Mouse (Mus musculus) forebrain, postnatal 0 days (tissue): Measurements from ENCODE around the gene Prpf6. TPM values are rescaled to one million over a fixed set of nuclear protein-coding genes. Genes with fewer than 3 reads are reported as not detected.

Experiments used
- ATAC-seq: fragments of 200-750 bp; cut with Nextera tagmentation; 2 replicates; pipeline ENCODE4 v1.8.0; 2017; ENCODE audit warnings: mild to moderate bottlenecking, moderate library complexity
- DNase-seq: peaks from one replicate; pipeline ENCODE4 v3.0.0-alpha.2; 2015
- H3K27ac ChIP-seq: fragments of 300-500 bp; sonication (generic); 2 replicates; pipeline ENCODE4 v1.5.1; 2014; ENCODE audit warnings: low read depth, mild to moderate bottlenecking, antibody characterized with exemption, low read length, moderate library complexity, mixed read lengths
- H3K27me3 ChIP-seq: fragments of 300-500 bp; sonication (generic); 2 replicates; pipeline ENCODE4 v1.6.1; 2014; ENCODE audit warnings: mild to moderate bottlenecking, low read length, mixed read lengths; ENCODE audit not compliant: insufficient read depth
- H3K36me3 ChIP-seq: fragments of 300-500 bp; sonication (generic); 2 replicates; pipeline ENCODE4 v1.6.1; 2014; ENCODE audit warnings: mild to moderate bottlenecking, moderate library complexity; ENCODE audit not compliant: insufficient read depth
- H3K4me1 ChIP-seq: fragments of 300-500 bp; sonication (generic); 2 replicates; pipeline ENCODE4 v1.6.1; 2014; ENCODE audit warnings: antibody characterized with exemption; ENCODE audit not compliant: insufficient read depth
- H3K4me2 ChIP-seq: fragments of 300-500 bp; sonication (generic); 2 replicates; pipeline ENCODE4 v1.6.1; 2014; ENCODE audit warnings: low read depth, mild to moderate bottlenecking, moderate library complexity
- H3K4me3 ChIP-seq: fragments of 300-500 bp; sonication (generic); 2 replicates; pipeline ENCODE4 v1.5.1; 2014; ENCODE audit warnings: low read depth, low read length, mixed read lengths
- H3K9ac ChIP-seq: fragments of 300-500 bp; sonication (generic); 2 replicates; pipeline ENCODE4 v1.6.1; 2014; ENCODE audit warnings: mild to moderate bottlenecking
- H3K9me3 ChIP-seq: fragments of 300-500 bp; sonication (generic); 2 replicates; pipeline ENCODE4 v1.6.1; 2016; ENCODE audit warnings: low read length
- CTCF ChIP-seq: sonication (generic); IDR thresholded peaks from 2 replicates; pipeline ENCODE4 v1.5.1; 2016; ENCODE audit warnings: antibody characterized with exemption, control low read depth, low read depth
- WGBS: fragments of 180-500 bp; shearing (Covaris S2); extraction: QIAGEN DNeasy Blood & Tissue Kit; methylation state at CpG from one replicate; pipeline ENCODE4 v1.1.7; 2014; 5-methylcytosine and 5-hydroxymethylcytosine counted together
- polyA plus RNA-seq: library from polyadenylated mRNA; unstranded; fragments of >200 nt; fragmentation: Nextera tagmentation; extraction: Ambion mirVana; gene quantifications from 2 replicates; pipeline ENCODE4 v1.2.1, GENCODE M21; 2015
- total RNA-seq: library from RNA; depleted of rRNA; stranded (reverse); fragments of >200 nt; gene quantifications from 2 replicates; pipeline ENCODE4 v1.2.3, GENCODE M21; 2014

Gene Prpf6
- total and polyA plus RNA-seq, 2 experiments from 2014 or later = 46.5 to 49.6 TPM

DNA sequence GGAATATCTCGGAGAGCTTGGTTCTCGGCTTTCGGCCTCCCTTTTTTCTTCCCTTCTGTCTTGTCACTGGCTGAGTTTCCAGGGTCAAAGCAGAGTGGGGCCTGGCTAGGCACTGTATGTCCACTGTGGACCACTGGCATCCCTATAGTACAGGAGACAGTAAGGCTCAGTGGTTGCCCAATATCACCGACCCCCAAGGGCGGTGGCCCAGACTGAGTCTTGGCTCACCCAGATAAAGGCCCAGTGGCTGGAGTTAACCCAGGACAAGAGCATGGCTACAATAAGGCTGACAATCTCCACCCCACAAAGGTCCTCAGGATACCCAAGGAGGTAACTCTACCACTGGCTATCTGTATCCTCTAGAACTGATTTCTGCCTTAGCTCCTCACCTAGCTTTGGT, 1.2 kb upstream of the Prpf6 start:
- ATAC-seq (no peak), DNase-seq (no peak)
- Histone ChIP-seq H3K9ac (no peak overlapping the region), H3K4me2 (no peak overlapping the region), H3K4me3 (no peak overlapping the region), H3K9me3 (no peaks in the 10 kb centered on the region), H3K27me3 (no peaks in the 10 kb centered on the region), H3K36me3 (peaks cover 52% of the 10 kb centered on the region), H3K4me1 (peaks cover 16% of the 10 kb centered on the region), H3K27ac (no peak overlapping the region)
- WGBS = 93% methylated on average over 5 of the region's 5 CpGs
- TF ChIP-seq CTCF = no peak

DNA sequence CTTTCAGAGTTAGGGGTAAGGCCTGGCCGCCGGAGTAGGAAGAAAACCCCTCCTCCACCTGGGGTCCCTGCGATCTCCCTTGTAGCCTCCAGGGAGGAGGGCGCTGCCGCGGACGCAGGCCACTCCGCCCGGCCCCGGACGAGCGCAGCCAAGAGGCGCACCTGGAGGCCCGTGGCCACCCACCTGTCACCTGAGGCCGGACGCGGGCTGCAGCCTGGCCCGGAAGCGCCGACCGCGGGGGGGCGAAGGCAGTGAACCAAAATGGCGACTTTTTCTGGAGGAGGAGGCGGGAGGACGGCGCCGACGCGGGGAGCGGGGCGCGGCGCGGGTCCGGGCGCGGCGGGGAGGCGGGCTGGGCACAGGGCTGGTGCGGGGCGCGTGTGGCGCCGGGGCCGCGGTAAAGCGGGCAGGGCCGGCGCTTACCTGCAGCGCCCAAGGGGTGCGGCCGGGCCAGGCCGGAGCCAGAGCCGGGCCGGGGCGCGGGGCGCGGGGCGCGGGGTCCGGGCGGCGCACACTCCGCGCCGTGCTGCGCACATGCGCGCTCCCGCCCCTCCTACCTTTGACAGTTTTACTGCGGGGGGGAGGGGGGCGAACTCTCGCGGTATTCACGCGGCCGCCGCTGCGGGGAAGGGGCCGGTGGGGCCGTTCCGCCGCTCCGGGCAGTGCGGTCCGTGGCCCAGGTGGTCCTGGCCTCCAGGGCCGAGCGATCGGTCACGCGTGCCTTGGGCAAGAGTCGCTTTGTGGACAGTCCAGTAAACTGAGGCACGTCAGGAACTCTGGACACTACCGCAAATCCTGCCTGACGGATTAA, 768 bp downstream of the Prpf6 start, which contains the start of gene Zfp512b:
TSS of gene Zfp512b (minus strand) at position 573 of the 811 bp plus-strand sequence.
- TF ChIP-seq CTCF = no peak; the same call in 1 of the 2 replicates
- Histone ChIP-seq H3K4me1 (peaks cover 16% of the 10 kb centered on the region), H3K4me2 (peak within 1 kb of the TSS; percentile 85), H3K27me3 (no peaks in the 10 kb centered on the region), H3K27ac (peak within 1 kb of the TSS; percentile 94), H3K36me3 (peaks cover 43% of the 10 kb centered on the region), H3K9me3 (no peaks in the 10 kb centered on the region), H3K9ac (peak within 1 kb of the TSS; percentile 96), H3K4me3 (peak within 1 kb of the TSS; percentile 97)
- WGBS = under 1% methylated on average over 82 of the region's 97 CpGs
- ATAC-seq (peak; percentile 92), DNase-seq (peak; percentile 90)

DNA sequence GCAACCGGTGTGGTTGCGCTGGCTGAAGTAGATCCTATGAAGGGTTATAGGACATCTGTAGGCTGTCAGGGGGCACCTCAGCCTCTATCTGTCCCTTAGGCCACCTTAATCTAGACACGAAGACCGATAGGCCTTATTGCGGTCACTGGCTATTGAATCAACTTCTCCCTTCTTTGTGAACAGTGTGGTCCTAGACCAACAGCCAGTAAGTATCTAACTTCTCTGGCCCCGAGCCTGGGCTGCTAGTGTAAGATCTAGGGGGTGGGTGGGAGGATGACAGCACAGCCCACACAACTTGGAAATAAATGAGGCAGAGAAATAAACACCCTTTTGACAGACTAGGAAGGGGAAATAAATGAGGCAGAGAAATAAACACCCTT, 1.4 kb downstream of the Prpf6 start:
- H3K4me2 ChIP-seq = peak overlapping the region; percentile 85
- no peaks in the 10 kb centered on the region for H3K27me3 ChIP-seq
- DNase-seq = no peak
- peaks cover 37% of the 10 kb centered on the region for H3K36me3 ChIP-seq
- H3K4me1 ChIP-seq = peaks cover 18% of the 10 kb centered on the region
- 4% methylated on average over 6 of the region's 6 CpGs for WGBS
- peak overlapping the region; percentile 97 for H3K4me3 ChIP-seq
- peak overlapping the region; percentile 94 for H3K27ac ChIP-seq
- H3K9ac ChIP-seq = peak overlapping the region; percentile 96
- no peaks in the 10 kb centered on the region for H3K9me3 ChIP-seq
- no peak for TF ChIP-seq CTCF
- peak; percentile 9 for ATAC-seq

DNA sequence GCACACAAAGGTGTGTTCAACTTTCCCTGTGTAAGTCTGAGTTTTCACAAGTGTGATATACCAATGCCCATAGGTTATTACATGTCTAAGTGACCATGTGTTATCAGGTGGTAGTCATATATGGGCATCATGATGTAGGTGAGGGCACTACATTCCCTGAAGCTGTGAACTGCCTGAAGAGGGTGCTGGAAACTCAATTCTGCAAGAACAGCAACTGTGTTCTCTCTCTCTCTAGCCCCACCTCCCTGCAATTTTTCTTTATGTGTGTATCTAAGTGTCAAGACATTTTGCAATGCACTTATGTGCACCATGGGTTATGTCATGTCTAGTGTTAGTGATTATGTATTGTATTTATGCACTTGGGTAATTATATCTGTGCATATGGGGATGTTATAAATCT, 2.3 kb downstream of the Prpf6 start:
- ATAC-seq = no peak
- Histone ChIP-seq H3K36me3 (peaks cover 28% of the 10 kb centered on the region), H3K4me2 (no peak overlapping the region), H3K27ac (no peak overlapping the region), H3K9ac (no peak overlapping the region), H3K4me3 (no peak overlapping the region), H3K9me3 (no peaks in the 10 kb centered on the region), H3K27me3 (no peaks in the 10 kb centered on the region), H3K4me1 (peaks cover 21% of the 10 kb centered on the region)
- DNase-seq = no peak
- 0 out of 2 replicates have a peak, but pooled peaks have one; percentile 7 for TF ChIP-seq CTCF

DNA sequence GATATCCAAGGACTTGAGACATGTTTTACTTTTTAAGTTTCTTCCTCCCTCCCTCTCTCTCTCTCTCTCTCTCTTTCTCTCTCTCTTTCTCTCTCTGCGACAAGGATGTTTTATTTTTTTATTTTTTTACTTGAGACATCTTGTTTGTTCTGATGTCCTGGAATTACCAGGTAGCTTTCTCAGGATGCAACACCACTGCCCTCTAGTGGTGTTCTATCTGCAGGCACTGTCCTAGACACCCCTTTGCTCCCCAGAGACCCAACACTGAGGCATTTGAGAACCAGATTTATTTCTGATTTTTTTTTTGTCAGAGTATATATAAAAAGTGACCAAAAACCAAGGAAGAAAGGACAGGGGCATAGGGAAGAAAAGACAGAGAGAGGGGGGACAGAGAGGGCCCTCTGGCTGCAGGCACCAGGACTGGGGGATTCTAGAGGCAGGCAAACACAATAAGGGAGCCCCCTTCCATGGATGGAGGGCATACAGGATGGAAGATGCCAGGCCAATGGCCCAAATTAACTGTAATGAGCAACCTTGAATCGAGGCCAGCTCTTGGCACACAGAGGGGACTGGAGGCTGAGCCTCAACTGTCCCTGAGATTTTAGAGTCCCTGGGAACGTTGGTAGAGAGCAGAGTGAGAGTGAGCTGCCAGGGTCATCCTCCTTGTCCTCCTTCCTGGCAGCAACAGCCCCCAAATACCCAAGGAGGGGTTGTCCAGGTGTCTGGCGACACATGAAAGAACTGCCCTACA, 3.5 kb downstream of the Prpf6 start:
- ATAC-seq (no peak), DNase-seq (peak; percentile 64)
- TF ChIP-seq CTCF = peak; percentile 75
- Histone ChIP-seq H3K4me3 (no peak overlapping the region), H3K9me3 (no peaks in the 10 kb centered on the region), H3K36me3 (peaks cover 16% of the 10 kb centered on the region), H3K27me3 (no peaks in the 10 kb centered on the region), H3K4me1 (peaks cover 21% of the 10 kb centered on the region), H3K4me2 (no peak overlapping the region), H3K9ac (no peak overlapping the region), H3K27ac (no peak overlapping the region)
- 58% methylated on average over 4 of the region's 4 CpGs for WGBS

DNA sequence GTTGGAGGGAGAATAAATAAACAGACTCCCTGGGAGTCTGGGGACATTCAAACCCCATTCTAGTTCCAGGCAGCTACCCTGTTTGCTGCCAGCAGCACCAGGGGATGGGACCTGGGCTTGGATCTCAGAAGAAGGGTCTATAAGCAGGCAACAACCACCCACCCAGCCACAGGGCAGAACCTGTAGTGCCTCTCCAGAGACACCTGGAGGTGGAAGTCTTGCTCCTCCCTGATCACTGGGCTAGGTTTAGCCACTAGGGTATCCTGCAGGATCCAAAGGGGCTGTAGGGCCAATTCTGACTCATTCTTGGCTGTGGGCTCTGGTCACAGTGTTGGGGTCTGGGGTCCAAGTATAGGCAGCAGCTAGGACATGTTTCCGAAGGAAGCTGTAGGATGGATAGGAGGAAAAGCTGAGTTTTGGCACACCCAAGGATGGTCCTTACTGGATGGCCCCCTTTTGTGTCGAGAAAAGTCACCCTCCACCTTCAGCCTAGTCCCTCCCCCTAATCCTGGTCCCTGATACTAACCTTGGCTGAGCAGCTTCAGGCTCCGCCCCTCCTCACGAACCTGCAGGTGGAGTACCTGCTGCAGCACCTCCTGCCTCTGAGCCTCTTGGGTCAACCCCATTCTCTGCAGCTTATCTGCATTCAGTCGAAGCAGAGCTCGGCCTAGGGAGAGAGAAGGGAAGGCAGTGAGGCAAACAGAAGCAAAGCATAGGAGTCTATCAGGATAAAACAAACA, 4.7 kb downstream of the Prpf6 start:
- no peak for DNase-seq
- Histone ChIP-seq H3K9ac (no peak overlapping the region), H3K27ac (no peak overlapping the region), H3K4me1 (peaks cover 12% of the 10 kb centered on the region), H3K9me3 (no peaks in the 10 kb centered on the region), H3K36me3 (peaks cover 10% of the 10 kb centered on the region; the same call in 1 of the 2 replicates), H3K27me3 (no peaks in the 10 kb centered on the region), H3K4me2 (no peak overlapping the region), H3K4me3 (no peak overlapping the region)
- TF ChIP-seq CTCF = no peak
- WGBS = 69% methylated on average over 6 of the region's 6 CpGs
- ATAC-seq = no peak
